In the genomic region with DNA sequence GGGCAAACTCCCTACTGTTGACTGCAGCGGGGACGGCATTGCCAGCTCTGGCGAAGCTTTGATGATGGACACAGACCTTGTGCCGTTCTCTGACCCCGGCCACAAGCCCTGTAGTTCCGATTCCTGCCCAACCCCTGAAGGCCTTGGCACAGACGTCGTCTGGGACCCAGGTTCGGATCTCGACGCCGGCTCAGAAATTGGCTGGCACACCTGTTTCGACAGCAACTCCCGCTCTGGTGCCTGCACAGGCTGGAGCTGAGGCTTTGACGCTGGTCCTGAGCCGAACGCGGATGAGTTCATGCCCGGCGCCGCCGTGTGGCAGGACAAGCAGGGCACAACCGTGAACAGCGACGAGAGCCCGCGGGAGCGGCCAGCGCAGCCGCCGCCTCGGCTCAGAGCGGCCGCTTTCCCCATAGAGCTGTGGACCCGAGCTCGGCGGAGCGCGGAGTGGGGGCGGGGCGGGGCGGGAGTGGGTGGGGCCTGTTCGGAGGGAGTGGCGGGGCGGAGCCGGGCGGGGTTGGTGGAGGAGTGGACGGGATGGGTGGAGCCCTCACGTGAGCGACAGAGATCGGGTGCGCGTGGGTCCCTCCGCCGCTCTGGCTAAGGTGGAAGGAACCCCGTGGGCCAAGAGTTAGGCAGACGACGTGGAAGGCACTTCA, we compare ENCODE assay signal across 8 mouse cellular contexts. TPM values are rescaled to one million over a fixed set of nuclear protein-coding genes. Genes with fewer than 3 reads are reported as not detected.
DNase-seq lines count a peak whose midpoint lies in the region; ATAC-seq lines count a peak whose summit lies in the region.

A gene (minus strand): TSS at position 450 of the 659 bp plus-strand sequence.

- H3K27me3 ChIP-seq in embryonic facial prominence, embryonic 15.5 days, result peaks cover 16% of the 10 kb centered on the region; the same call in 1 of the 2 replicates
- peaks cover 19% of the 10 kb centered on the region for H3K27me3 ChIP-seq in heart, embryonic 11.5 days (ENCODE audit: control insufficient read depth, insufficient read depth, low read length)
- H3K27me3 ChIP-seq in kidney, embryonic 16.5 days (ENCODE audit: insufficient read depth, low read length), result peaks cover 12% of the 10 kb centered on the region
- peaks cover 64% of the 10 kb centered on the region for H3K27me3 ChIP-seq in liver, embryonic 12.5 days (replicated peaks)

- ATAC-seq in embryonic facial prominence, embryonic 15.5 days (ENCODE audit: insufficient number of reproducible peaks, low FRiP score, low TSS enrichment, low read depth), result peak; percentile 92
- ATAC-seq in heart, embryonic 11.5 days (replicated peaks; ENCODE audit: insufficient number of reproducible peaks, low FRiP score, low TSS enrichment), result peak; percentile 92
- peak; percentile 96 for ATAC-seq in kidney, embryonic 16.5 days (ENCODE audit: low FRiP score, low TSS enrichment)
- ATAC-seq in liver, embryonic 12.5 days, result peak; percentile 96

- no peaks in the 10 kb centered on the region for H3K9me3 ChIP-seq in embryonic facial prominence, embryonic 15.5 days (replicated peaks)
- no peaks in the 10 kb centered on the region for H3K9me3 ChIP-seq in heart, embryonic 11.5 days (replicated peaks; ENCODE audit: control insufficient read depth, low read length)
- no peaks in the 10 kb centered on the region for H3K9me3 ChIP-seq in kidney, embryonic 16.5 days (ENCODE audit: low read length)
- H3K9me3 ChIP-seq in liver, embryonic 12.5 days (replicated peaks), result no peaks in the 10 kb centered on the region

- peak within 1 kb of the TSS; percentile 92 for H3K4me2 ChIP-seq in embryonic facial prominence, embryonic 15.5 days (replicated peaks)
- peak within 1 kb of the TSS; percentile 80 for H3K4me2 ChIP-seq in heart, embryonic 11.5 days
- H3K4me2 ChIP-seq in kidney, embryonic 16.5 days (replicated peaks; ENCODE audit: low read depth, low read length), result peak within 1 kb of the TSS; percentile 96
- H3K4me2 ChIP-seq in liver, embryonic 12.5 days, result peak within 1 kb of the TSS; percentile 84

- WGBS in embryonic facial prominence, embryonic 15.5 days, result 4% methylated on average over 51 of the region's 58 CpGs
- 4% methylated on average over 55 of the region's 58 CpGs for WGBS in heart, embryonic 11.5 days (ENCODE audit: insufficient replicate concordance)
- 3% methylated on average over 58 of the region's 58 CpGs for WGBS in kidney, embryonic 16.5 days
- 3% methylated on average over 57 of the region's 58 CpGs for WGBS in liver, embryonic 12.5 days (ENCODE audit: insufficient replicate concordance)

- peak; percentile 94 for DNase-seq in heart, adult 11 months
- DNase-seq in heart, postnatal 25 days (ENCODE audit: low spot score), result no peak
- DNase-seq in naive thymus-derived CD4-positive, alpha-beta T cell, adult 2 months (ENCODE audit: low read depth), result peak; percentile 60
- DNase-seq in spleen, postnatal 4 days (ENCODE audit: low spot score in 2 of 2), result peak; percentile 52 to 80

- peak within 1 kb of the TSS; percentile 53 for H3K4me3 ChIP-seq in embryonic facial prominence, embryonic 15.5 days (replicated peaks)
- H3K4me3 ChIP-seq in heart, embryonic 11.5 days (ENCODE audit: low read depth, low read length), result peak within 1 kb of the TSS; percentile 46
- peak within 1 kb of the TSS; percentile 54 for H3K4me3 ChIP-seq in kidney, embryonic 16.5 days (ENCODE audit: low read length)
- peak within 1 kb of the TSS; percentile 54 for H3K4me3 ChIP-seq in liver, embryonic 12.5 days

- H3K4me1 ChIP-seq in embryonic facial prominence, embryonic 15.5 days, result peaks cover 12% of the 10 kb centered on the region
- H3K4me1 ChIP-seq in heart, embryonic 11.5 days (ENCODE audit: control insufficient read depth, insufficient read depth, low read length), result no peaks in the 10 kb centered on the region
- peaks cover 9% of the 10 kb centered on the region; the same call in 1 of the 2 replicates for H3K4me1 ChIP-seq in kidney, embryonic 16.5 days (ENCODE audit: insufficient read depth, low read length)
- H3K4me1 ChIP-seq in liver, embryonic 12.5 days, result peaks cover 13% of the 10 kb centered on the region

- no peaks in the 10 kb centered on the region for H3K36me3 ChIP-seq in embryonic facial prominence, embryonic 15.5 days
- H3K36me3 ChIP-seq in heart, embryonic 11.5 days (ENCODE audit: control insufficient read depth, insufficient read depth, low read length), result no peaks in the 10 kb centered on the region
- no peaks in the 10 kb centered on the region for H3K36me3 ChIP-seq in kidney, embryonic 16.5 days (ENCODE audit: insufficient read depth, low read length)
- no peaks in the 10 kb centered on the region for H3K36me3 ChIP-seq in liver, embryonic 12.5 days

- peak within 1 kb of the TSS; percentile 39 for H3K9ac ChIP-seq in embryonic facial prominence, embryonic 15.5 days
- peak within 1 kb of the TSS; percentile 50; the same call in 1 of the 2 replicates for H3K9ac ChIP-seq in heart, embryonic 11.5 days (ENCODE audit: low read depth, low read length)
- H3K9ac ChIP-seq in kidney, embryonic 16.5 days (replicated peaks; ENCODE audit: low read length), result peak within 1 kb of the TSS; percentile 53
- peak within 1 kb of the TSS; percentile 31 for H3K9ac ChIP-seq in liver, embryonic 12.5 days

- H3K27ac ChIP-seq in embryonic facial prominence, embryonic 15.5 days (replicated peaks), result no peak within 1 kb of the TSS
- no peak within 1 kb of the TSS for H3K27ac ChIP-seq in heart, embryonic 11.5 days (ENCODE audit: low read depth, low read length)
- no peak within 1 kb of the TSS for H3K27ac ChIP-seq in kidney, embryonic 16.5 days (ENCODE audit: low read length)
- H3K27ac ChIP-seq in liver, embryonic 12.5 days, result no peak within 1 kb of the TSS

- intact Hi-C loops in heart, postnatal 25 days (cut with DNase I), result loop anchor here (5.0 kb wide), 1 partner anchor 56 kb away; no protein-coding TSS in a partner anchor

RNA-seq across cellular contexts. Expression of the gene that starts here (rescaled TPM):
- 10 to 100 TPM in 1 of 2 experiments, 1 to 10 TPM in 1; 9.8 to 11.4 TPM for total RNA-seq in heart, postnatal 25 days (2021)
- polyA plus RNA-seq in embryonic facial prominence, embryonic 15.5 days (2015; fragmentation: Nextera tagmentation; extraction: Ambion mirVana), result 1.1 and 1.3 TPM in 2 replicates
- 0.13 and 0.23 TPM in 2 replicates for polyA plus RNA-seq in heart, embryonic 11.5 days (2014; fragmentation: Nextera tagmentation; extraction: Ambion mirVana)
- polyA plus RNA-seq in kidney, embryonic 16.5 days (2015; fragmentation: Nextera tagmentation; extraction: Ambion mirVana), result 1.1 and 1.2 TPM in 2 replicates
- polyA plus RNA-seq in liver, embryonic 12.5 days (2016; fragmentation: Nextera tagmentation; extraction: Ambion mirVana), result 0.15 and 0.20 TPM in 2 replicates

Comparison
In these comparisons a context has a peak if more than half of its experiments do, and no peak if none do; other contexts are left out.
1. Peak in ATAC-seq, H3K4me3 ChIP-seq, H3K9ac ChIP-seq and H3K4me2 ChIP-seq in heart, embryonic 11.5 days; RNA of the gene not detected or under 1 TPM.
2. Peak in ATAC-seq, H3K4me3 ChIP-seq, H3K9ac ChIP-seq and H3K4me2 ChIP-seq in liver, embryonic 12.5 days; RNA of the gene not detected or under 1 TPM.